Mouse (Mus musculus) spleen, embryonic (tissue): ENCODE results near the gene Hspa12b.
"Not testable (repeated sequence)": the region's sequence is repeated elsewhere in the genome, so short reads cannot be mapped to it uniquely, and the experiment has no call there.

Experiments
- CTCF ChIA-PET: fragments of 350-600 bp; sonication (Branson Sonifier 250); formaldehyde crosslinking; loops from one replicate; lab custom pipeline; 2022; lab: Charles Lee

Hspa12b gene

GRCm38 (mm10) chr2:131127161-131127730, at the start of gene Hspa12b:
Gene Hspa12b (plus strand): TSS chr2:131127280.
- CTCF ChIA-PET = no interaction called here

DNA sequence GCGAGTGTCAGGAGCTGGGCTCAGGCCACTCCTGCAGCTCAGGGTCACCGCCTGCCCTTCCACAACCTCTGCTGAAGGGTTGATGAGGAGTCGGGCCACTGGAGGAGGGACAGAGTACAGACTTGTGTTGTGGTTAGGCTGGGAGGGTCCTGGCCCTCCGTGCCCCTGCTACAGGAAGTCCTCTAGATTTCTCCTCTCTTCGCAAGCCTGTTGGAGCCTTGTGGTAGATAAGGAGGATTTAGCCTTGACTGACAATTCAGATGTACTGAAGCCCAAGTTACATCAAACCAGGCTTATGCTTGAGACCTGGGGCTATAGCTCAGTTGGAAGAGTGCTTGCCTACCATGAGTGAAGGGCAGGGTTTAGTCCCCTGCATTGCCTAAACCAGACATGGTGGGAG, 46.6 kb upstream of the Hspa12b start:
- CTCF ChIA-PET = no interaction called here

DNA sequence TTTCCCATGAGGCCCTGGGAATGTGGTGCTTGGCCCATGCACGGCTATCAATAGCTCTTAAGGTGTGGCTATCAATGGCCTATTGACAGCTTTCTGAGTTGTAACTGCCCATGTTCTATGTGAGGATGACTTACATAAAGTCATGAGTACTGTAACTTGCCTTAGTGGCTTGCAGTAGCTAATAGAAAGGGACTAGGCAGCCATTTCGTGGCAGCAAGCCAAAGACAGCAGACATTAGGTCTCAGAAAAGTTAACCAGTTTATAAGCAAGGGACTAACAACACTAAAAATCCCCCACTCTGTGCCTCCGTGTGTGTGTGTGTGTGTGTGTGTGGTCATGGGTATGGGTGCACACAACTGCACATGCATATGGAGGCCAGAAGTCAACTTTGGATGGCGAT, 42.9 kb upstream of the Hspa12b start:
- CTCF ChIA-PET = no interaction called here

DNA sequence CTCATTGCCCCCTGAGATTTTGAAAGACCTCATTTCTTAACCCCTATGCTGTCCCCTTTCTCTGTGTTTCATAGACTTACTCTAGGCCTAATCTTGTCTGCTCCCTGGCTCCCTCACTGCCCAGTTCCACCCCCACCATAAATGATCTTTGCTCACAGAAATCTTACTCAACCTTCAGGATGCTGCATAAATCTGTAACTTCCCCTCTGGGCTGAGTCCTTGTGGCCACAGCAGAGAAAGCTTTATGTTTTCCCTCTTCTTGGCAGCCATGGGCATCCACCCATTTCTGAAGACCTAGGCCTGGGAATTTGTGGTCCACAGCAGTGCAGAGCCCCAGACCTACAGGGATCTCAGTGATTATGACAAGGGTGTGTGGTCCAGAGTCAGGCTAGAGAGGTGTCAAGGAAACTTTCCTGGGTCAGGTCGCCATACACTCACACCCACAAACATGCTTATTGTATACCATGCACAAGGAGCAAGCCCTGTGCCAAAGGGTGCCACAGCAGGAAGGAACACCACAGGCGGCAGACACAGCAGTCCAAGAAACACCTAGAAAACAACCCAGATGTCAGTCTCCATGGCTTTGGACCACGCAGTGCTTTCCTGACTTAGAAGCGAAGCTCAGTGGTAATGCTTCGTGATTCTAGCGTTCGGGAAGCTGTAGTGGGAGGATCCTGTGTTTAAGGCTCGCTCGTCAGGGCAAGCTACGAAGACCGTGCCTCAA, 40.3 kb upstream of the Hspa12b start, which contains the start of gene Siglec1:
Gene Siglec1, minus strand, starts transcription at position 99 of the 724 bp plus-strand sequence.
- CTCF ChIA-PET = interaction anchor here (0.6 kb wide), 1 partner anchor 443 kb away, joined by 4 read pairs; no protein-coding TSS in a partner anchor

DNA sequence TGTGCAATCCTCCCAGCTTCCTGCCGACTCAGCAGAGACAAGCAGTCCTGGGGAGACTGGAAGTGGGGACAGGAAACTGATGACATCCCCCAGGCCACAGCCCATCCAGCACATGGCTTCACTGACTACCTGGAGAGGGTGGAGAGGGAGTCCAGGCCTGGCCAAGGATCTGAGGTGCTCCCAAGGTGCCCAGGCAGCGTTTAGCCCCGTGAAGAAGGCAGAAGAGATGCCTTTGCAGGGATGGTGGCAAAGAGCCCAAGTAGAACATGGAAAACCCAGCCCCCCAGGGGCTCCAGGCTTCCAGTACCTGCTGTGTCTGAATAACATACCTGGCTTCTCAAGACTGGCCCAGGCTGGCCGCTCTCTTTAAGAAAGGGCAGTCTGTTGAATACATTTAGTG, 38.5 kb upstream of the Hspa12b start:
- CTCF ChIA-PET = no interaction called here

GRCm38 (mm10) chr2:131089634-131090033, 37.4 kb upstream of the Hspa12b start:
- CTCF ChIA-PET = no interaction called here

DNA sequence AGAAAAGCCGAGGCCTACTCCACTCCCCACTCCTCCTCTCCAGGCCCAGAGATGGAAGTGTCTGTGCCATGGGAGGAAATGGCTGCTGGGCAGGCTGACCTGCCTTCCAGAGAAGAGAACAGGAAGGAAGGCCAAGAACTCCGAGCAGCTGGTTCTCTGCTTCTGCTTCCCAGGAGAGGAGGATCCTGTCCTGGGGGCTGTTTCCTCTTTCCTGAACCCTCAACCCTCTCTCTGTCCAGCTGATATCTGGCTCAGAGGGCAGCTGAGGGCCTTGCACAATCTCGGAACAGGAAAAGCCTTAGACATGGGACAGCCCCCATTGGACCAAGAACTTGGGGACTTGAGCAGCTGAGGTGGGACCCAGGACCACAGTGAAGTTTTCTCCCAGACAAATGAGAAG, 36.2 kb upstream of the Hspa12b start:
- CTCF ChIA-PET = interaction anchor here (0.6 kb wide), 1 partner anchor 1172 kb away, joined by 5 read pairs; no protein-coding TSS in a partner anchor

DNA sequence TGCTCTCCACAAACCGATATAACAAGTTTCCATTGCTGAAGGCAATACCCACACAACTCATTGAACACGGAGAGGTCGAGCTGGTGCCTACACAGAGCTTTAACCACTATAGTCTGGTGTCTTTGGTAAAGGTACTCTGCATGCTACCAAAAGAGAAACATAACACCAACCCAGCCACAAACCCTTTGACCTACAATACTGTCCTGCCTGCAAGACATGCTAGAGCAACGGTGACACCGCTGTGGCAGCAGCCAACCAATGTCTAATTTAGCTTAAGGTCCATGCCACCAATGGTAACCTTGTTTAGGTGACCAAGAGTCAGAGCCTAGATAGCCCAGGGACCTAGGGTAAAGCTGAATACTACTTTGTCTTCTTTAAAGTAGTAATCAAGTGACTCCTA, 33.5 kb upstream of the Hspa12b start:
- CTCF ChIA-PET = interaction anchor here (0.7 to 1.7 kb wide), 2 partner anchors 56 to 161 kb away, joined by 6 to 8 read pairs; no protein-coding TSS in a partner anchor

DNA sequence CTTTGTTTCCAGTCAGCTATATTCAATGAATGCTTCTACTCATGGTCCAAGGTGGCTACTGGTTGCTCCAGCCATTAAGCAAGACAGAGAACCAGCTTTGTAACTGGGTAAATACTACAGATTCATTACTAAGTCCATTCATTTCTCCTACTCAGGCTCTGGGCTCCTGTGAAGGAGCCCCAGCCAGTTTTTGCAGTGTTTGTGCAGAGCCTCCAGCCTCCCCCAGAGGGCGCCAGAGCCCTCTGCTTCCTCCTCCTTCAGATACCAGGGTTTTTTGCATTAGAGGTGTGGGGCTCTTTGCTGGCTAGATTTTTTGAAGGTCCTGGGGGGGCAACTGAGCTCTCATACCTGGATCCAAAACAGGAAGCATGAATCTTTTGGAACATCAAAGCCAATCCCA, 32.3 kb upstream of the Hspa12b start:
- CTCF ChIA-PET = interaction anchor here (0.7 to 1.7 kb wide), 2 partner anchors 160 to 288 kb away, joined by 3 to 8 read pairs; no protein-coding TSS in a partner anchor

DNA sequence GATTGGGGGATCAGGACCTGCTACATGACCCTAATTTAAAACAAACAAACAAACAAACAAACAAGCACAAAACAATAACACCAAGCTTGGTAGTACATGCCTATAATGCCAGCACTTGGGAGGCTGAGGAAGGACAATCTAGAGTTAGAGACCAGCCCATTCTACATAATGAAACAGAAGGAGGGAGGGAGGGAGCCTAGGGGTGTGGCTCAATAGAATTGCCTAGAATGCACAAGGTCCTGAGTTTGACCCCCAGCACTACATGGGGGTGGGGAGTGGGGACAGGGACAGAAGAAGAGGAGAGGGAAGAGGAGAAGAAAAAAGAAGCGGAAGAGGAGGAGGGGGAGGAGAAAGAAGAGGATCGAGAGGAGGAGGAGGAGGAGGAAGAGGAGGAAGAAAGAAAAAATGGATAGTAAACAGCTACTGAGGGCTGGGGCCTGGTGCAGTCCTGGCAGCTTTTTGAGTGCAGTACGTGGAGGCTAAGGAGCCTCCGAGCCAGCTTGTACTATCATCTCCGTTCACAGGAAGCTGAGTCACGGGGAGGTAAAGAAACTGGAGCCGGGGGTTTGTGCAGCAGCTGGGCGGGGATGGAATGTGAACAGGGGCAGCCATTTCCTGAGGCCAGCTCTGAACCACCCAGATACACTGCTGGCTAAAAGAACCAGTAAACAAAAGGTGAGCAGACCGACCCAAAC, 30.8 kb upstream of the Hspa12b start:
- CTCF ChIA-PET = interaction anchor here (0.6 to 1.3 kb wide), 3 partner anchors 65 to 157 kb away, joined by 3 to 10 read pairs (median 4); no protein-coding TSS in a partner anchor

DNA sequence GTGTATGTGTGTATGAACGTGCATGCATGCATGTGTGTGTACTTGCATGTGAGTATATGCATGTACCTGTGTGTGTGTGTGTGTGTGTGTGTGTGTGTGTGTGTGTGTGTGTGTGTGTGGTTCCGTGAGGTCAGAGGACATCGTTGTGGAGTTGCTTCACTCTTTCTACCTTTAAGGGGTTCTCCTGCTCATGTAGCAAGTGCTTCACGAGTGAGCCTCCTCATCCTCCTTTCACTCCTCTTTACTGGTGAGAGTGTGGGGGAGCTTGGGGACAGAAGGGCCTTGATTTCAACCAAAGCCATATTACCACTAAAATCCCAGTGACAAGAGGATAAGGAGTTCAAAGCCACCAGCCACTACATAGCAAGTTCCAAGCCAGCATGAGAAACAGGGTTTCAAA, 30.0 kb upstream of the Hspa12b start:
- CTCF ChIA-PET = interaction anchor here (0.6 to 1.0 kb wide), 2 partner anchors 64 to 128 kb away, joined by 3 read pairs; no protein-coding TSS in a partner anchor

GRCm38 (mm10) chr2:131101530-131101929, 25.6 kb upstream of the Hspa12b start:
- CTCF ChIA-PET = interaction anchor here (0.6 kb wide), 1 partner anchor 165 kb away, joined by 4 read pairs; no protein-coding TSS in a partner anchor

DNA sequence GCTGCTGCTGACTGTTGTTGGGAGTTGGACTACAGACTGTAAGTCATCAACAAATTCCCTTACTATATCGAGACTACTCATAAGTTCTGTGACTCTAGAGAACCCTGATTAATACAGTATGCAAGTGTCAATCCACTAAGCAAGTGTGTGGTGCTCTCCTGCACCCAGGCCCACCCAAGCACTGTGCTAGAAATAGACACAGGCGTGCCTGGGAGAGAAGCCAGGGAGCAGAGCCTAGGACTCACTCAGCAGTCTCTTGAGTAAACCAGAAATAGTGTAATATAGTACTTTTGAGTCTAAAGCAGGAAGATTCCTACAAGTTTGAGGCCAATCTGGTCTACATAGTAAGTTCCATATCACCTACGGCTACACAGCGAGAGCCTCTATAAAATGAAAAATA, 23.1 kb upstream of the Hspa12b start:
- CTCF ChIA-PET = no interaction called here

- CTCF ChIA-PET = not testable (repeated sequence)
These were observed 22.0 kb upstream of the Hspa12b start for GRCm38 (mm10) chr2:131105061-131105460.

DNA sequence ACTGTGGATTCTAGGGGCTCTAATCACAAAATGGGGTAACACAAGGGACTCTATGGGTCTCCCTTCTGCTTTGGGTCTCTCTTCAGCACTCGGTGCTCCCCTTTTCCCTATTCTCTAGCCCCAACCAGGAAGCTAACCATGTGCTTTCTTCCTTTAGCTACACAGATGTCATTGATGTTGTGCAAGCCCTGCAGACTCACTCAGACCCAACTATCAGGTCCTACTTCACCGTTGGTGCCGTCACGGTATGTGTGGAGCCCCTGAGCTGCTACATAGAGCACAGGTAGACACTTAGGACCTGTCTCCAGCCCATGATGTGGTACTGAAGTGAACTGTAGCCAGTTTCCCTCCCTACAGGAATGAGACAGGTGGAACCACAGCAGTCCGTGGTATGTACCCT, 21.1 kb upstream of the Hspa12b start:
- CTCF ChIA-PET = no interaction called here

DNA sequence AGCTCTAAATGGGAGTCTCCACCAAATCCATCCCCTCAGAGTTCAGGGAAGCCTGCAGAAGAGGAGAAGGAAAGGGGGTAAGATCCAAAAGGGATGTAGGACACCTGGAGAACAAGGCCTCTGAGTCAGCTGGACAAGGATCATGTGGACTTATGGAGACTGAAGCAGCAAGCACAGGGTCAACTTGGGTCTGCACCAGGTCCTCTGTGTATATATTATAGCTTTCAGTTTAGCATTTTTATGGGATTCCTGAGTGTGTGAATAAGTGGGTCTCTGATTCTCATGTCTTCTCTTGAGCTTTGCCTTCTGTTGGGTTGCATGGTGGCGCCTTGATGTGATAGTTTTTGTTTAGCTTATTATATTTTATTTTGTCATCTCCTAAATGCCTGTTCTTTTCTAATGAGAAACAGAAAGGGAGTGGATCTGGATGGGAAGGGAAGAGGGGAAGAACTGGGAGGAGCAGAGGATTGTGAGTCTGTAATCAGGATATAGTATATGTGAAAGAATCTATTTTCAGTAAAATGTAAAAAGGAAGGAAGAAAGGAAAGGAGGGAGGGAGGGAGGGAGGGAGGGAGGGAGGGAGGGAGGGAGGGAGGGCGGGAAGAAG, 8.0 kb upstream of the Hspa12b start:
- CTCF ChIA-PET = no interaction called here

DNA sequence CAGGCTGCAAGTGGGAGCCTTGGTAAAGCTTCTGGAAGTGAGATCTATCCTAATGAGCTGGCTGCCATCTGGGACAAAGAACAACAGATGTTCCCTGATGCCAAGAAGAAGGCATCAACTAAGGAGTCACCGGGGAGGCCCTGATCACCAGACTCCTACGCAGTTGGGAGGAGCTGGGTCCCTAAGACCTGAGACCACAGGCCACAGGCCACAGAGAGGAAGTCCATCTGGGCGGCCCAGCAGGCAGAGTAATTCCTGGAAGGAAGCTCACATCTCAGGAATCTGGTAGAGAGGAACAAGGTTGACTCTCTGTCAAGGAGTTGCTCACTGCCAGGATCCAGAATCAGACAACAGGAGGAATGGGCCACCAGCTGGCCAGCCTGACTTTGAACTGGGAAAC, 2.9 kb upstream of the Hspa12b start:
- CTCF ChIA-PET = no interaction called here

DNA sequence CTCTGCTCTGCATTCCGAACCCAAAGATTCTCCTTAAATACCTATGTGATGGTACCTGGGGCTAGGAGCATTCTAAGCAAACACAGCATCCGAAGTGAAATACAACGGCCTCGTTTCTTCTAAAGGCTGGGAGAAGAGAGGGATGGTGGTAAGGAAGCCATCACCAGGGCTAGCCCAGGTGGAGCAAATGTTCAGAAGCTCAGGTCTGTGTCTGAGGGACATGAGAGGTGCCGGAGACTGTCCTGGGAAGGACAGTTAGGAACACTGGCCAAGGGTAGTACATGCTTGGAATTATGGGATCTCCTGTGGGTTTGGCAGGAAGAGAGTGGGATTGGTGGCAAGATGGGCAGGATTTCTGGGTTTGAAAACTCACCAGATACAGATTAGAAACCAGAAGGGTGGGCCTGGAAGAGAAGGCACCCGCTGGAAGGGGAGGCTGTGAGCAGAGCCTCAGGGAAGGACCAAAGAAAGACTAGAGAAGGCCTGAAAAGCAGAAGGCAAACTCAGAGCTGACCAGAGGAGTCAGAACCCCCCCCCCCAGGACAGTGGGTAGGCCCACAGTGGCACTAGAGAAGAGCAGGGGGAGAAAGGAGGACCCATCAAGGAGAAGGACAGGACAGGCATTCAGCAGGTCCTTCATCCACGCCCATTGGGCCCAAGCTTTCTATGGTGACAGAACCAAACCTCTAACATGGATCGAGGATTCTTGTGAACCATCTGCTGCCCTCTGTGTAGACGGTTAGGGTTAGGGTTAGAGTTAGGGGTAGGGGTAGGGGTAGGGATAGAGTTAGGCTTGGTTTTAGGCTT, 1.7 kb upstream of the Hspa12b start:
- CTCF ChIA-PET = no interaction called here

- CTCF ChIA-PET = no interaction called here
These were observed 890 bp upstream of the Hspa12b start for GRCm38 (mm10) chr2:131125964-131126815.

DNA sequence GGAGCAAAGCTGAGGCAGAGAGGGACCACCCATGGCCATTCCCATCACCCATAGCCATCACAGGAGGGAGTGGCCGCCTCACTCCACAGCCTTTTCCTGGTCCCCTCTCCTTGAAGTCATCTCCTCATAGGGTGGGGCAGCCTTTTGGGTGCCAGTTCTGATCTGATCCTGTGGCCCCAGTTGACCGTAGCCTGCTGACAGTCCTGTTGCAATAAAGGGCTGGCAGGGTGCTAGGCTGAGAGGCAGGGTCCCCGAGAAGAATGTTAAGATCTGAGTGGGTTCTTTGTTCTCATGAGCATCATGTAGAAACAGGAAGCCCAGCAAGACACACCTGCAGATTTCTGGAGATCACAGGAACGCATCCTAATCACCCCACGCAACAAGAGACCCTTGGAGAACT, 1.1 kb downstream of the Hspa12b start:
- CTCF ChIA-PET = no interaction called here
